Mouse (Mus musculus) E14TG2a.4 (cell line): ENCODE measurements at regions not wholly inside any gene's neighbourhood (a gene's known extent, or its start where the extent isn't known, plus 50 kb on each side); places are given as distances from the start of the nearest gene placed in this dataset.

Experiments used
- H3K27me3 ChIP-seq: 2 replicates; pipeline ENCODE4 v1.6.1; 2014; ENCODE audit warnings: low read length, control low read depth; ENCODE audit not compliant: insufficient read depth
- H3K36me3 ChIP-seq: 2 replicates; pipeline ENCODE4 v1.6.1; 2014; ENCODE audit warnings: low read length, control low read depth; ENCODE audit not compliant: insufficient read depth
- H3K4me1 ChIP-seq: replicated peaks from 2 replicates; pipeline ENCODE4 v1.6.1; 2014; ENCODE audit warnings: low read depth, low read length, control low read depth
- H3K4me3 ChIP-seq: replicated peaks from 2 replicates; pipeline ENCODE4 v1.5.1; 2014; ENCODE audit warnings: mild to moderate bottlenecking, low read length
- H3K9me3 ChIP-seq: 2 replicates; pipeline ENCODE4 v1.6.1; 2014; ENCODE audit warnings: low read length, control low read depth
- CTCF ChIP-seq: conservative IDR thresholded peaks from 2 replicates; pipeline ENCODE4 v1.5.1; 2014; ENCODE audit warnings: low read length
- POU5F1 ChIP-seq: IDR thresholded peaks from 2 replicates; pipeline ENCODE4 v1.6.1; 2014; ENCODE audit warnings: low read length, borderline replicate concordance

DNA sequence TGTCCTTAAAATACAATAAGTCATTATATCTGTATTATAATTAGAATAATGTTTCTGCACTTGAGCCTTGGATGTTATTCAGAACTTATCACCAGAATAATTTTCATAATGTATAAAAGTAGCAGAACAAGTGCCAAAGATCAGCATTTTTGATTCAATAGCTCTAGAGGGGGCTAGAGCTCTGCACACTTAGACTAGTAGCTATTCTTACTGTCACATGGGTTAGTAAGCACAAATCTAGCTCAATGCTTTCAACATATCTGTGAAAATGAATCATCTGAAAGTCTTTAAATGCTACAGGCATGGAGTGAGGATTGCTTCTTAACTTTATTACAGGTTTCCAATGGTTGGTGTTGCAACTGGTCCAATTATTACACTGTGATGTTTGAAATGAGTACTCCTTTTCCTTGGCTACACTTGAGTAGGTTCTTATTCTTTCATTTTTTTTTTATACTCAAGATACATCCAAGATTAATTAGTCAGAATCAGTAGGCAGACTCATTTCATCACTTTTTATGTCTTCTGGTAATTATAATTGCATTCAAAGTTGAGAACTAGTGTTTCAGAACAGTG is 415.1 kb downstream of the Eepd1 start:
- no peaks in the 10 kb centered on the region for H3K4me1 ChIP-seq
- no peak overlapping the region for H3K4me3 ChIP-seq
- TF ChIP-seq POU5F1 (no peak), CTCF (no peak)
- H3K9me3 ChIP-seq, result peaks cover 16% of the 10 kb centered on the region; the same call in 1 of the 2 replicates
- H3K36me3 ChIP-seq, result no peaks in the 10 kb centered on the region
- H3K27me3 ChIP-seq, result no peaks in the 10 kb centered on the region
